Mouse (Mus musculus) olfactory bulb, adult 2 months (tissue): ENCODE data around the gene Erh. TPM values are rescaled to one million over a fixed set of nuclear protein-coding genes. Genes with fewer than 3 reads are reported as not detected.

Experiments used
- H3K27ac ChIP-seq: fragments of 200-500 bp; 2 replicates; pipeline ENCODE4 v1.5.1; 2012; ENCODE audit warnings: low read depth, low read length; ENCODE audit not compliant: insufficient read depth
- H3K4me1 ChIP-seq: fragments of 200-500 bp; 2 replicates; pipeline ENCODE4 v1.6.1; 2012; ENCODE audit warnings: low read length; ENCODE audit not compliant: control insufficient read depth, insufficient read depth
- H3K4me3 ChIP-seq: fragments of 200-500 bp; 2 replicates; pipeline ENCODE4 v1.5.1; 2012; ENCODE audit warnings: mild to moderate bottlenecking, low read depth, low read length, moderate library complexity; ENCODE audit not compliant: insufficient read depth
- CTCF ChIP-seq: fragments of 200-500 bp; IDR thresholded peaks from 2 replicates; pipeline ENCODE4 v1.5.1; 2012; ENCODE audit warnings: low read depth, mild to moderate bottlenecking, low read length, moderate library complexity; ENCODE audit not compliant: insufficient read depth
- POLR2A ChIP-seq: fragments of 200-500 bp; IDR thresholded peaks from 2 replicates; pipeline ENCODE4 v1.6.1; 2012; ENCODE audit warnings: mild to moderate bottlenecking, low read depth, low read length, moderate library complexity; ENCODE audit not compliant: insufficient read depth
- WGBS: fragments of 180-500 bp; shearing (Covaris S2); methylation state at CpG from one replicate; pipeline ENCODE4 v1.1.7; 2018; 5-methylcytosine and 5-hydroxymethylcytosine counted together
- polyA plus RNA-seq: library from polyadenylated mRNA; stranded (reverse); fragments of >200 nt; gene quantifications from 2 replicates; pipeline ENCODE4 v1.2.4, GENCODE M21; 2012; ENCODE audit warnings: low replicate concordance; ENCODE audit not compliant: missing spikeins, insufficient read depth, insufficient read length

Gene Erh
- not detected in 2 replicates for polyA plus RNA-seq

- TF ChIP-seq CTCF: peak; percentile 24; the same call in 1 of the 2 replicates
- TF ChIP-seq POLR2A: peak; percentile 56
- H3K4me1 ChIP-seq: peaks cover 12% of the 10 kb centered on the region
- peak within 1 kb of the TSS; percentile 90 for H3K27ac ChIP-seq
- WGBS: under 1% methylated on average over 50 of the region's 50 CpGs
- H3K4me3 ChIP-seq: peak within 1 kb of the TSS; percentile 66
Observed at GRCm38 (mm10) chr12:80643693-80644505, at the start of gene Erh, which contains the start of gene Slc39a9. Gene Erh (minus strand): TSS chr12:80644341. Gene Slc39a9 (plus strand): TSS chr12:80643883.

- no peak for TF ChIP-seq POLR2A
- TF ChIP-seq CTCF: no peak
- Histone ChIP-seq H3K27ac (no peak overlapping the region), H3K4me3 (no peak overlapping the region), H3K4me1 (peaks cover 13% of the 10 kb centered on the region)
- 92% methylated on average over 2 of the region's 2 CpGs for WGBS
Observed at GRCm38 (mm10) chr12:80693700-80694099, 49.6 kb upstream of the Erh start.

GRCm38 (mm10) chr12:80692269-80692972 is 48.3 kb upstream of the Erh start, which contains the start of gene Plekhd1:
Gene Plekhd1 (plus strand): TSS chr12:80692591.
- no peak for TF ChIP-seq POLR2A
- TF ChIP-seq CTCF: no peak
- H3K27ac ChIP-seq: no peak within 1 kb of the TSS
- WGBS: 5% methylated on average over 47 of the region's 52 CpGs
- H3K4me1 ChIP-seq: peaks cover 18% of the 10 kb centered on the region
- peak within 1 kb of the TSS; percentile 34 for H3K4me3 ChIP-seq

- no peak overlapping the region for H3K27ac ChIP-seq
- no peak overlapping the region for H3K4me3 ChIP-seq
- TF ChIP-seq CTCF (no peak), POLR2A (no peak)
- H3K4me1 ChIP-seq: peaks cover 18% of the 10 kb centered on the region
- 57% methylated on average over 12 of the region's 12 CpGs for WGBS
Observed at GRCm38 (mm10) chr12:80691671-80692091, 47.5 kb upstream of the Erh start.

GRCm38 (mm10) chr12:80689696-80690095 is 45.6 kb upstream of the Erh start:
- H3K4me1 ChIP-seq: peaks cover 18% of the 10 kb centered on the region
- no peak overlapping the region for H3K4me3 ChIP-seq
- TF ChIP-seq POLR2A (no peak), CTCF (no peak)
- 64% methylated on average over 5 of the region's 5 CpGs for WGBS
- H3K27ac ChIP-seq: no peak overlapping the region

- whole genome bisulfite sequencing: 29% methylated on average over 10 of the region's 10 CpGs
- H3K4me1 ChIP-seq: peaks cover 14% of the 10 kb centered on the region
- no peak overlapping the region for H3K4me3 ChIP-seq
- H3K27ac ChIP-seq: no peak overlapping the region
- no peak for TF ChIP-seq POLR2A
- TF ChIP-seq CTCF: no peak
Observed at GRCm38 (mm10) chr12:80687788-80688211, 43.7 kb upstream of the Erh start.

- H3K4me3 ChIP-seq: no peak overlapping the region
- no peak for TF ChIP-seq POLR2A
- no peak for TF ChIP-seq CTCF
- H3K4me1 ChIP-seq: peaks cover 5% of the 10 kb centered on the region
- H3K27ac ChIP-seq: no peak overlapping the region
- WGBS: 65% methylated on average over 3 of the region's 3 CpGs
Observed at GRCm38 (mm10) chr12:80684316-80684715, 40.2 kb upstream of the Erh start.

- peaks cover 5% of the 10 kb centered on the region for H3K4me1 ChIP-seq
- H3K4me3 ChIP-seq: no peak overlapping the region
- no peak for TF ChIP-seq POLR2A
- no peak for TF ChIP-seq CTCF
- no peak overlapping the region for H3K27ac ChIP-seq
- 97% methylated on average over 3 of the region's 3 CpGs for WGBS
Observed at GRCm38 (mm10) chr12:80683554-80683953, 39.4 kb upstream of the Erh start.

GRCm38 (mm10) chr12:80681340-80681739 is 37.2 kb upstream of the Erh start:
- 71% methylated on average over 1 of the region's 1 CpGs for WGBS
- Histone ChIP-seq H3K4me3 (no peak overlapping the region), H3K27ac (no peak overlapping the region), H3K4me1 (no peaks in the 10 kb centered on the region)
- TF ChIP-seq CTCF (no peak), POLR2A (no peak)
